Mouse (Mus musculus) retina, postnatal 1 day (tissue): ENCODE measurements around the gene Clpp.
A peak's percentile ranks its signal among the peaks of the same experiment; 100 is the strongest.

Experiments
- DNase-seq: peaks from one replicate; pipeline ENCODE4 v3.0.0-alpha.2; 2012

Gene Clpp

DNA sequence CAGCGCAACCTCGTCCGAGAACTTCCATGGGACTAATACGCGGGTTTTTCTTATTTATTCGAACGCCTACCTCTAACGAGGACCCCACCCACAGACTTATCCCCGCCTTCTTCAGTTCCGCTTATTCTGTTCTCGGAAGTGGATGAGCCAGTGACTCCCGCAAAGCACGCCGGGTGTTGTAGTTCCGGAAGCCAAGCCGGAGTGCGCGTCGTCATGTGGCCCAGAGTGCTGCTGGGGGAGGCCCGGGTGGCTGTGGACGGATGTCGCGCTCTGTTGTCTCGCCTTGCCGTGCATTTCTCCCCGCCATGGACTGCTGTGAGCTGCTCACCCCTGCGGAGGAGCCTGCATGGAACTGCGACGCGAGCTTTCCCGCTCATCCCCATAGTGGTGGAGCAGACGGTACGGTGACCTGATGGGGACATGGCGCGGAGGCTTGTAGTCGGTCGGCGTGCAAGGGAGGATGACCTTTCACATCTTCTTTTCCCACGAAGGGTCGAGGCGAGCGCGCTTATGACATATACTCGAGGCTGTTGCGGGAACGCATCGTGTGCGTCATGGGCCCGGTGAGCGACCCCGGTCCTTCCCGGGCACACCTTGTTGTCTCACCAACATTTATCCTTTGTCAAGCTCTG, at the start of gene Clpp:
TSS of gene Clpp (plus strand) at position 191 of the 632 bp plus-strand sequence.
- DNase-seq: peak; percentile 98

DNA sequence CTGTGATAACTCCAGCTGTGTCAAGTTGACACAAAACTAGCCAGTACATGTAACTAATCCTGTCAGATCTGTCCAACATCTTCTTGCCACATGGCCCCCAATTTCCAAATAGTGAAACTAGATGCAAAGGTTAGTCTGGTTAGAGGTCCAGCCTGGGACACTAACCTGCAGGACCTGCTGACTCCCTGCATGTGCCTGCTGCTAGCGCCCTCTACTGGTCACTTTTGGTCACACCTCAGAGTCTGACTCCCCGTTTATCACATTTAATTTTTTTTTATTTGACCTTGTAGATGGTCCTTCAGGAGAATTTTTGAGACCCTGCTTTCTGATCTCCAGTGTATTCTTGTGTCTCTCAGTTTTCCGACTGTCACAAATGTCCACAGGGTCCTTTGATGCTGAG, 39.2 kb upstream of the Clpp start:
- DNase-seq: peak; percentile 63

DNA sequence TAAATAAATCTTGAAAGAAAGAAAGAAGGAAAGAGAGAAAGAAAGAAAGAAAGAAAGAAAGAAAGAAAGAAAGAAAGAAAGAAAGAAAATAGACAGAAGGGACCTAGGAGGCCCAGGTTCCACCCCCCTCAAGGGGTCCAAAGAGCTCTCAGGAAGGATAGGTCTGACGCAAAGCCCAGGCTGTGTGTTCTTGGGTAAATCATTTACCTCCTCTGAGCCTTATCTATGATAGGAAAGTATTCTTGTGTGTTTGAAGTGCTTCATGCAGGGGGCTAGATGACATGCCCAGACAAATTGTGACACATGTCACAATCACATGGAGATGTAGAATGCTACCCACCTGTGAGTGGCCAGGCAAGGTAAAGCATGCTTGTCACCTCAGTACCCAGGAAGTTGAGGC, 37.5 kb upstream of the Clpp start:
- no peak for DNase-seq

DNA sequence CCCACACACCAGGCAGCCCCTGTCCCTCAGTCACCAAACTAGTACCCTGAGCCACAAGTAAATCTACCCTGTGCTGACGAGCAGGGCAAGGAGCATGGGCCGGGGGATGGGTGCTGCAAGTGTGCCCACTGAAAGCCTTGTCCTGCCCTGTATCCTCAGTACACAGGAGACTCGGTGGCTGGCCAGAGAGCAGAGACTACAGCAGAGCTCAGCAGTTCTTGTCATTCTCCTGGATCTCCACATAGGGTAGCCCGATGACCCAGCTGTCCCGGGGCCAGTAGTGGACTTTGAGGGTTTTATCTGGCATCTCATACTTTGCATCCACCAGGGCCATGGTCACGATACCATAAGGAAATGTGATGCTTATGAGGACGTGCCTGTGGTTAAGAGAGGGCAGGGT, 35.2 kb upstream of the Clpp start:
- no peak for DNase-seq

DNA sequence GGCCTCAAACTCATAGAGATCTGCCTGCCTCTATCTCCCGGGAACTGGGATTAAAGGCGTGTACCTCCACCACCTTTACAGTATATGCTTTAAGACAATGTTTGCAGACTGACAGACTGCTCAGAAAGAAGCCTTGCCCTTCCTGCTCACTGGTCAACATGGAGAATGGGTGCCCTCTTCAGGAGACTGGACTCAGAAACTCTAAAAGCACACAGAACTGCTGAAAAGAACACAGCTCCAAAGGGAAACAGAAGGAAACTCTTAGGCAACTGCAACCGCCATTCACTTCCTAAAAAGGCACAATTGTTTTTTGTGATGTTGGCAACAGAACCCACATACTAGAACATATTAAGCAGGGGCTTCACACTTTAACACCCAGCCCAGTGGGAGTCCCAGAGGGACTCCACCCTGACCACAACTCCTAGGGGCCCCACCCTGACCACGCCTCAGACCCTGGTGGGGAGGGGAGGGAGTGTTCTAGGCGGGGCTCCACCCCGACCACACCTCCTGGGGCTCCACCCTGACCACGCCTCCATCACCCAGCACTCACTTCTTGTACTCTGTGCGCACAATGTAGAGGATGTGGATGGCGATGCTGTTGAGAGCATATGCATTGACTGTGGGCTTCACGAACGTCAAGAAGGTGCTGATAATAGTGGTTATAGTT, 32.2 kb upstream of the Clpp start:
- no peak for DNase-seq

DNA sequence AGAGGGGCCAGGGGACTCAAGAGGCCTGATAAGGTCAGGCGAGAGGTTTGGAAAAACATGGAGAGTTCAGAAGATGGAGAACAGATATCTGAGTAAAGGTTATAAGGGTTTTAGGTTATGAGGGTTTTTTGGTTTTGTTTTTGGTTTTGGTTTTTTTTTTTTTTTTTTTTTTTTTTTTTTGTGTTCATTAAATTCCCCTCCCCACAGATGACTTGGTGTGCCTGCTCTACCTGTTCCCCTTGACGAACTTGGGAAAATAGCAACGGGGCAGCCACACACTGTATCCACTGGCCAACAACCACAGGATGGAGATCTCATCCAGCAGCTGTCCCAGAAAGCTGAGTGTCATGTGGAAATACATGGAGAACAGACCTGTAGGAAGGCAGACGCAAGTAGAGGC, 31.4 kb upstream of the Clpp start:
- no peak for DNase-seq

DNA sequence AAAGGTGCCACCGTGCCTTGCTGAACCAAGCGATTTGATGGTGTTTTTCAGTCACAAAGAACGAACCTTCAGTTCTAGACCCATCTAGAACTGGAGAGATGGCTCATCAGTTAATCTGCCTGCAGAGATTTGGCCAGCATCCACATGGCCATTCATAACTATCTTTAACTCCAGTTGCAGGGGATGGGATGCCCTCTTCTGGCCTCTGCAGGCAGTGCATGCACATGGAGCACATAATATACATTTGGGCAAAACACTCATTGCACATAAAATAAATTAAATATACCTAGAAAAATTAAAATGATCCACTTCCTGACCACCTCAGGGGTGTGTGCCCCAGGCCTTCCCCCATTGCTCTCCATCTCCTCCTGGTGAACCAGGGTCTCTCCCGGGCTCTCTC, 28.2 kb upstream of the Clpp start:
- DNase-seq: no peak

DNA sequence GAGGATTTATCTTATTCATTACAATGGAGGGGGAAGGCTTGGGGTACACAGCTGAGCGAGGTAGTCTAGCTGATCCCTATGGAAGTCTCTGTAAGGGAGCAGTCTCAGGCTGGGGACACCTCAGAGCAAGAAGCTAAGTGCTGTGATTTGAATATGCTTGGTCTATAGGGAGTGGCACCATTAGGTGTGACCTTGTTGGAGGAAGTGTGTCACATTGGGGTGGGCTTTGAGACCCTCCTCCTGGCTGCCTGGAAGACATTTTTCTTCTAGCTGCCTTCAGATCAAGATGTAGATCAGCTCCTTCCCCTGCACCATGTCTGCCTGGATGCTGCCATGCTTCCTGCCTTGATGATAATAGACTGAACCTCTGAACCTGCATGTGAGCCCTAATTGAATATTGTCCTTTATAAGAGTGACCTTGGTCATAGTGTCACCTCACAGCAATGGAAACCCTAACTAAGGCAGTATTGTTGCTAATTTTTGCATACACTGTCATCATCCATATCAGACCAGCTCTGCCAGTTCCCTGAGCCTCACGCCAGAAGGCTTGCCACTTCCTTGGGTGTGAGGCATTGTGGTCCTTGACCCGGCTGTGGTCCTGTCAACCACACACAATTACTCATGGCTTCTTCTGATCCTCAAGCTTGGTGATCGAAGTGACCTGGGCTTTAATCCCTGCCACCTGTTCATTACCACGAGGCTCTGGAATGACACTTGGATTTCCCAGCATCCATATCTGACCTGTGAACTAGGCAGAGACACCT, 27.3 kb upstream of the Clpp start:
- no peak for DNase-seq

DNA sequence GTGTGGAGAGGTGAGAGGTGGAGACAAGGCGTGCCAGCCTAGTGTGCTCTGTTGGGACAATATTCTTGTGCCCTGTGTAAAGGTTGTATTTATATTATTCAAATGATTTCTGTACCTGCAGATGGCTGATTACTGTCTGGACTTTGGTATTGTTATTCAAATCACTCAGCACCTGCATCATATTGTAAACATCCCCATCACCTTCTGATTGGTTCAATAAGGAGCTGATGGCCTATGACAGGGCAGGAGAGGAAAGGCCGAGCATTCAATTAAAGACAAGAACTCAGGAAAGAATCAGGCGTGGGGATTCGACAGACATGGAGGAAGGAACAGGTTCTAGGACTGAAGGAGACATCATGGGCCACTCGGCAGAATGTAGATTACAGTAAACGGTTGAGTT, 26.5 kb upstream of the Clpp start:
- no peak for DNase-seq

DNA sequence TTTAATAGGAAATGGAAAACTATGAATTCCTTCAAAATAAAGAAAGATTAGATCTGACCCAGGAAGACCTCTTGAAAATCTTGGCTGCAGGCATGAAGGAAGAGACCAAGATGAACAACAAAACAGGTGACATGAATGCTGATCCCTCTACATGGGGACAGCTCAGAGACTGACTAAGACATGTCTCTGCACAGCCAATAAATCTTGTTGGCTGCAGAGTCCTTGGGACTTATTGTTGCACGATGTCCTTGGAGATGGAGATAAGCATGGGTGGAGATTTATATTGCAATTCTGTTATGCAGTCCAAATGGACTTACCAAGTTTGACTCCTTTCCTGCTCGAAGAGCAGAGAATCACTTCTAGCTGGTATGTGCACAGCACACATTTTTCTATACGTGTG, 20.8 kb upstream of the Clpp start:
- DNase-seq: no peak

DNA sequence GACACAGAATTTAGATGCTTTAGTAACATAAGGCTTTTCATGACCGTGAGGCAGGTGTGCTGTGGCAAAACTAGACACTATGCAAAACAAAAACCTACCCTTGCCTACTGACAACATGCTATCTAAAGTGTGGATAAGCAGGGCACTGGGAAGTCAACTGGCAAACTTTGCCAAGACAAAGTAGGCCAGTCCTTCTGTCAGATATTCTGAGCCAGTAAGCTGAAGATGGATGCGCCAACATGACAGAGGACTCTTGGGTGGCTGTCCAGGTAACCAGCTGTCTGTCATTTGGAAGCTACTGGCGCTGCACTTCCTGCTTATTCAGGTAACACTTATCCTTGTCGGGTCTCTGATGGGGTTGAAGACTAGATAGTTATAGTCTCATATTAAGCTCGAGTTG, 20.0 kb upstream of the Clpp start:
- no peak for DNase-seq

DNA sequence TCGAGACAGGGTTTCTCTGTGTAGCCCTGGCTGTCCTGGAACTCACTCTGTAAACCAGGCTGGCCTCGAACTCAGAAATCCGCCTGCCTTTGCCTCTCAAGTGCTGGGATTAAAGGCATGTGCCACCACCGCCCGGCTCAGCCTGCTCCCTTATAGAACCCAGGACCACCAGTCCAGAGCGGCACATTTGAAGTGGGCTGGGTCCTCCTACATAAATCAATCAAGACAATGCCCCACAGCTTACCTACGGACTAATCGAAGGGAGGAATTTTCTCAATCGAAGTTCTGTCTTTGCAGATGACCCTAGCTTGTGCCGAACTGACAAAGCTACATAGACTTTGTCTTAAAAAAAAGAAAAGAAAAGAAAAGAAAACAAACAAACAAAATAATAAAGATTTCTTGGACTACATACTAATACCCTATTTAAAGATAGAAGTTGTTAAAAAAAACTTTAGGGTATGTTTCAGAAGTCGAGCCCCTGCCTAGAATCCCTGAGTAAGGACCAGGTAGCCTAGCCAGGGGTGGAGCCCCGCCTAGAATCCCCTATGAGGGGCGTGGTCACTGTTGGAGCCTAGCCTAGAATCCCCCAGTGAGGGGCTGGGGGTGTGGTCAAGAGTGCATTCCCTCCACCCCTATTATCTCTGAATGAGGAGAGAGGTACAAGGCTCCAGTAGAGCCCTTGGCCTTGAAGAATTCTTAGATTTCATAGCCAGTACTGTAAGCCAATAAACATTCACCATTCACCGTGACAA, 16.0 kb upstream of the Clpp start:
- no peak for DNase-seq

DNA sequence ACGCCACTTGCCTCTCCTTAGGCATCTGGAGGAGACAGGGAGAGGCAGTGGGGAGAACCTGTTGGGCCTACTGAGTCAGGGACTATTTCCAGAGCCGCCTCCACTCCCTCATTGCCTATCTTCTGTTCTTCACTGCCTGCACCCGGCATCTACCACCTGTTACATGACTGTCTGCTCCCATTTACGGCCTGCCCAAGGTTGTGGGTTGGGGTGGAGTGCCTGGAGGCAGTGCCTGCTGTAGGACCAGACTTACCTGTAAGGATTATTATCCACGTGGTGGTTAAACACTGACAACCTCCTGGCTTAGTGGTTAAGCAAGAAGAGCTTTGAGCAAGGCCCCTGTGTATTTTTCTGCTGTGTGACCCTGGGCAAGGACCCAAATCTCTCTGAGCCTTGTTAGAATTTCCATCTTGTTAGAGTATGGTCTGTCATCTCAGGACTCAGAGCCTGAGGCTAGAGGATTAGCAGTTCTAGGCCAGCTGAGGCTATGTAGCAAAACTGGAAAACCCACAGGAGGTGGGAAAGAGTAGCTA, 15.3 kb upstream of the Clpp start:
- no peak for DNase-seq

DNA sequence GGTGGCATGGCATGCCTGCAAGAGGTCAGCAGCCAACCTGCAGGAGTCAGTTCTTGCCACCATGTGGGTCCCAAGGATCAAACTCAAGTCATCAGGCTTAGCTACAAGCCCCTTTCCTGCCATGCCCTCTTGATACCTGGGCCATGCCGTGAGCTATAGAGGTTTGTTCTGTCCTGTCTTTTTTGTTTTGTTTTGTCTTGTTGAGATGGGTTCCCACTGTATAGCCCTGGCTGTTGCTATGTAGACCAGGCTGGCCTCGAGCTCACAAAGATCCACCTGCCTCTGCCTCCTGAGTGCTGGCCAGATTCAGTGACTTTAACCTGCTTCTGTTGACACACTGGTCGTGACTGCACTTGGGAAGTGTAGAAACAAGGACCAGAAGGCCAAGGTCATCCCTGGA, 14.7 kb upstream of the Clpp start:
- no peak for DNase-seq

DNA sequence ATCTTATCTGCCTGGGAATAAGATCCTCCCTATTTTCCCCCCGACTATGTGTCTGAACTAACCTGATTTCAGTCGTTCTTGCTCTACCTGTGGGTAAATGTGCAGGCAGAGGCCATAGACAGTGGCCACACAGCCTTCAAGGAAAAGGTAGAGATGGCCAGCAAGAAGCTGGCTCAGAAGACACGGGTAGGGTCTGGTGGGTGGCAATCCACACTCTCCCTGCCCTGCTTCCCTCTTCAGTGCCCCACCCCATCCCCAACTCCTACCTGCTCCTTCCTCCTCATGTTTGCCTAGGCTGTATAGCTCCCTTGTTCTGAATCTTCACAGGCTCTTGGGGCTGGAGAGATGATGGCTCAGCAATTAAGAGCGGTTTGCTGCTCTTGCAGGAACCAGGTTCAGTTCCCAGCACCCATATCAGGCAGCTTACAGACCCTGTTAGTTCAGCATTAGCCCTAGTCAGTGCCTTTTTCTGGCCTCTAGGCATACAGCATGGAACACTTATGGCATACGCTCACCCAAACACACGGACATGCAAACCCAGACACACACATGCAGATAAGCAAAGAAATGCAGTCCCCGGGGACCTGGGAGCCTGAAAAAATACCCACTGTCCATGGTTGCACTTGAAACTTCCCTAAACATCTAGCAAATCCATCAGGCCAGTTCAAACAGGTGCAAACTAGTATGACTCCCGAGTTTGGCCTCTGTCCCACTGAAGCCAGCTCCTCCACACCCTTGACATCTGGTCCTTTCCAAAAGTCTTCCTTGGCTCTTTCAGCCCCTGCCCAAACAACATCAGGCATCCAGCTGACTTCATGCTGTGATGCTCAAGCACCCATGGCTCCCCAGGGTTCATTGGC, 13.3 kb upstream of the Clpp start:
- no peak for DNase-seq

DNA sequence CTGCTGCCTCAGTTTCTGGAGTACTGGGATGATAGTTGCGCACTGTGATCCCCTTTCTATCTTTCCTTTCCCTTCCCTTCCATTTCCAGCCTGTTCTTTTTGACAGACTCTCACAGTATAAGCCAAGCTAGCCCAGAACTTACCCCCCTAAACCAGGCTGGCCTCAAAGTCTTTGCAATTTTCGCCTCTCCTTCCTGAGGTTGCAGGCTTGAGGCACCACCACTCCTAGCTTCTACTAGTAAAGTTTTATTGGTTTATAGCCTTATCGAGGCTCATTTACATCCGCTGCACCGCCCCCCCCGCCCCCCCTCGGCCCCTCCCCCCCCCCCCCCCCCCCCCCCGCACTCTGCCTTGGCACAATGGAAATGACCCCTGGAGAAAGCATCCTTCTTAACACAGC, 10.6 kb upstream of the Clpp start:
- no peak for DNase-seq

DNA sequence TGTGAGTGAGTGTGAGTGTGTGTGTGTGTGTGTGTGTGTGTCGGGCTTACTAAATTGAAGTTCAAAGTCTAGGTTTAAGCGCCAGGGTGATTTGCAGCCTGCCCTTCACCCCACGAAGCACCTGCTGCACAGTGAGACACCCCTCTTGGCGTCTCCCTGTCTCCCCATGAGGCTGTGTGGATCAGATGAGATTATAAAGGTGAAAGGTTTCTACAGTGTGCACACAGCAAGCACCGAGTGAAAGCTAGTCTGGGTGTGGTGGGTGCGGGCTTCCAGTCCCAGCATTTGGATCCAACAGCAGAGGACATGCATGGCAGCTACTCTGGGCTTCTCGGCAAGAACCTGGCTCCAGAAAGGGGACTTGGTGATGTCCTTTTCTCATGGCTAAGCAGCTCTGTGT, 9.1 kb upstream of the Clpp start:
- no peak for DNase-seq

DNA sequence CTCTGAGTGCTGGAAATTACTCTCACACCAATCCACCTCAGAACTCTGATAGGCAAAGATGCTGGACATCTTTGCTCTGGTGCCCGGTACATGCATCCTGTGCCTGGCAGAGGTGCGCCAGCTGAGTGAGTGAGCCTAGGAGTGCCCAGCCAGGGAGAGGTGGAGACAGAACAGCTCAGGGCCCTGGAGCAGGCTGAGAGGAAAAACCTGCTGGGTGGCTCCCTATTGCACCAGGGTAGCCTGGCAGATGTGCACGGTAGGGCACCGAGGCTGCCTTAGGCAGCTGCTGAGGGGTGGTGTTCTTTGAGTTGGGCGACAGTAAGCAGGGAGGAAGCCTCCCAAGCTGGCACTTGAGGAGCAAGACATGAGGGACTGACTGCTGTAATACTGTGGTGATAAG, 8.1 kb upstream of the Clpp start, which contains the start of gene Acer1:
TSS of gene Acer1 (minus strand) at position 114 of the 400 bp plus-strand sequence.
- DNase-seq: no peak

DNA sequence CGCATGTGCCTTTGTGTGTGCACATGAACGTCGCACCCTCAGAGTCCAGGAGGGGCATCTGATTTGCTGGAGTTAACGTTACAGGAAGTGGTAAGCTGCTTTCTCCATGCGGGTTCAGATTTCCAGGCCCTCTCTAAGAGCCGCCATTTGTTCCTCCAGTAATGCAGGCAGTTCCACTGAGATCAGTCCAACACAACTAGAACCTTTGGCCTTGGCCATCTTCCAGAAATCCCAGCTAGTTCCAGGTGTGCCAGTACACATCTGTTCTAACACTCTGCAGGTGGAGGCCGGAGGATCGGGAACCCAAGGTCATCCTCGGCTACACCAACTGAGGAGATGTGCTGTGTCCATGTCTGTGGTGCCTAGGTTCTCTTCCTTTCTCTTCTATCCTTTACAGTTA, 5.2 kb upstream of the Clpp start:
- DNase-seq: no peak

DNA sequence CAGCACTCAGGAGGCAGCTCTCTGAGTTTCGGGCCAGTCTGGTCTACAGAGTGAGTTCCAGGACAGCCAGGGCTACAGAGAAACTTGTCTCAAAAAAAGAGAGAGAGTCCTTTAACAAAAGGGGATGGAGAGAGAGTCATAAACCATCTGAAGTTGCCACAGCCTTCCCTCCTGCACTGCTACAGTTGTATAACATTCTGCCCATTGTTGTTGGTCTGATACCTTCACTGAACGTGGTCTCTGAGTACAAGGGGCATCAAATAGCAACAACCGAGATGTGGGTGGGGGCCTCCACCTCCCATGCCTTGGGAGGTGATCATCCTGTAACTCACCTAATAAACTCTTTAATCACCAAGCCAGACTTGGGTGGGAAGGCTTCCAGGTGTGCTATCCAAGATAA, 4.4 kb upstream of the Clpp start:
- no peak for DNase-seq

DNA sequence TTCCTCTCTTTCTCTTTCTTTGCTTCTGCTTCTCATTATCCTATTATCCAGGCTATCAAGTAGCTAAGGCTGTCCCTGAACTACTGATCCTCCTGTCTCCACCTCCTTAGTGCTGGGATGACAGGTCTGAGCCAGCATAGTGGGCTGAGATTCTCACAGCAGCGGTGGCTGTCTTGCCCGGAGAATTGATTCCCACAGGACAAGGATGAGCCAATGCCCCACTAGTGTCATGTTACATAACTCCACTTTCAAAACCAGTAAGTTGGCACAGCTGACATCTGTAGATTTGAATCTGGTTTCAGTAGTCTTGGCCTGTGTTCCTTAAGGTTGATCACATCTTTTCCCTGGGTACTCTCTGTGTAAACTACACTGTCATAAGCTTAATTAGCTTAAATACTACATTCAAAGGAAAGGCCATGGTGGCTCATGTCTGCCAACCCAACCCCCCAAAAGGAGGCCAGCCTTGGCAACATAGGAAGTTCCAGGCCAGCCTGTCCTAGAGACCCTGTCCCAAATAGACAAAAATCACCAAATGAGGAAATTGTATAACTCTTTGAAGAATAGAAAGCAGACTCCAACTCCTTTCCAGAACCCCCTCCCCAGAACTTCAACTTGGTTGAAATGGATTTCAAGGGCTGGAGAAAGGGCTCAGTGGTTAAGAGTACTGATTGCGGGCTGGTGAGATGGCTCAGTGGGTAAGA, 3.9 kb upstream of the Clpp start:
- no peak for DNase-seq

DNA sequence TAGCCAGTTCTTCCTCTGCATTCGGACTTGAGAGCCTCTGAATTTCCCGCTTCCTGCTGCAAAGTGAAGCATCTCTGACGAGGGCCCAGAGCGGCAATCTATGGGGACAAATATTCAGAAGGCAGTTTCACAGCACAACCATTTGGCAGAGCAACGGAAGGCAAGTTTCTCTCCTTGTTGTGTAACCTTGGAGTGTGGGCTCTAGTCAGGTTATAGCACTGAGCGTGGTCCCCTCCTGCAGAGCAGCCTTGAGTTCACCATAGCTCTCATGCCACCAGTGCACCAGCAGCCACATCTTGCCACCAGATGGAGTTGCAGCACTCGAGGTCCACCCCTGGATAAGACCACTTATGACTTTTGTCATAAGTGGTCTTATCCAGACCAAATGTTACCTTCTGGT, 1.7 kb upstream of the Clpp start:
- no peak for DNase-seq
